Mouse (Mus musculus): Measurements from ENCODE around the gene Kcnq2.
A peak's percentile ranks its signal among the peaks of the same experiment; 100 is the strongest.

Gene Kcnq2

DNA sequence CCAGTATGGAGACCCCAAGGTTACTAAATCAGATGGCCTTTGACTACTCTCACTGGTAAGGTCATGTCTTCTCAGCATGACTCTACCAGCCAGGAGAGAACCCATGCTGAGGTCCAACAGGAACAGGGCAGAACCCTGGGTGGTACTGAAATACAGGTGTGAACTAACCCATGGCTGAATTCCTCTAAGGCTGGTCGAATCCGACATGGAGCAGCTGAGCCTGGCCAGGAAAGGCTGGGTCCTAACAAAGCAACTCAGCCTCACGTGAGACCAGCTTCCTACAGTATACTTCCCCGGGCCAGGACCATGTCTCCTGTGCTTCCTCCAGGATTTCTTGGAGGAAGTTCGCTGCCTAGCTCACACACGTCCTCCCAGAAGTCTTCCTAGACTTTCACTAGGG lies 98.5 kb downstream of the Kcnq2 start:
- DNase-seq = no peak

DNA sequence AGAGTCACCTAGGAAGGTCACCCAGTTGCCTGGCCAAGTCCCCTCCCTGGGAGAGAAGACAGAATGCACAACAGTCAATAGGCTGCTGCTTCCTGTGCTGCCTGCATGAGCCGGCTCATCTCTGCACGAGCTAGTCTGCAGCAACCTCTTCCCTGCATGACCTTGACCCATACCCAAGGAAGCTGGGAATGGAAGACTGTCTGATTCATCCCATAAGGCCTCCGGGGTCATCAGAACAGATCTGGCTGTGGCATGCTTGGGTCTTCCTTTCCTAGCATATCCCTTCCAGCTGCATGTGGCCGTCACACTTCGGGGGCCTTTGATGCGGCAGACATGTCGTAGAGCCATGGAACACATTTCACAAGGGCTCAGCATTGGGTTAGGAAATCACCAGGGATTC lies 99.9 kb downstream of the Kcnq2 start:
- no peak for DNase-seq

DNA sequence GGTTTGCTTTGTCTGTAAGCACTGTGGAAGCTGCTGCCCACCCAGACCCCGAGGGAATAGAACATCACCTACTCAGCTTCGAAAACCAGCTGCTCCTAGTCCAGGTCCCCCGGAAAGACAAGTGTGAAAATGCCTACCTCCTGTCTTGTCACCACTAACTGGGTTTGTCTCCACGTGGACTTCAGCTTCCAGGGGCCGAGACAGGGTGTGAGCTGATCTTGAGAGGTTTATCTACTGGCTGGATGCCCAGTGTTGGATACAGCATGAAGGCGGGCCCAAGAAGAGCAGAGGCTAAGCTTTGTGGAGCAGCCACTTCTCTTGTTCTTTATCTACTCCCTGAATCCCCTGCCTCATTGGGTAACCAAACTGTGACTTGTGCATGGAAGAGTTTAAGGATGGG lies 101.8 kb downstream of the Kcnq2 start:
- no peak for DNase-seq

DNA sequence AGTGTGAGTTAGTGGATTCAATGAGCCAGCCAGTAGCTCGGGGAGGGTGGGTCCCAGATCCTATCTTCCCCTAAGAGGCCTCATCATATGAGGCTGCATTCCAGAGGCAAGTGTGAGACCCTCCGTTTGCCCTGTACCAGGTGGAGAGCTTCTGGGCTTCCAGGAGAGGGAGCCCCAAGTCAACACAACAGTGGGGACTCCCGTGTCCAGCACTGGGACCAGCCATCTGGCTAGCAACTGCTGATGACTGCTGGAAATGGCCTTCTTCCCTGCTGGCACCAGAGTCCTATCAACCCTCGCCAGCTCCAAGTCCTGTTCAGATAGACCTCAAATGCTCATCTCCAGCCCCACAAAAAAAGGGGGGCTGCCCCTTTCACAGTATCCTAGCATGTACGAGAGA lies 102.7 kb downstream of the Kcnq2 start:
- DNase-seq = peak; percentile 85

DNA sequence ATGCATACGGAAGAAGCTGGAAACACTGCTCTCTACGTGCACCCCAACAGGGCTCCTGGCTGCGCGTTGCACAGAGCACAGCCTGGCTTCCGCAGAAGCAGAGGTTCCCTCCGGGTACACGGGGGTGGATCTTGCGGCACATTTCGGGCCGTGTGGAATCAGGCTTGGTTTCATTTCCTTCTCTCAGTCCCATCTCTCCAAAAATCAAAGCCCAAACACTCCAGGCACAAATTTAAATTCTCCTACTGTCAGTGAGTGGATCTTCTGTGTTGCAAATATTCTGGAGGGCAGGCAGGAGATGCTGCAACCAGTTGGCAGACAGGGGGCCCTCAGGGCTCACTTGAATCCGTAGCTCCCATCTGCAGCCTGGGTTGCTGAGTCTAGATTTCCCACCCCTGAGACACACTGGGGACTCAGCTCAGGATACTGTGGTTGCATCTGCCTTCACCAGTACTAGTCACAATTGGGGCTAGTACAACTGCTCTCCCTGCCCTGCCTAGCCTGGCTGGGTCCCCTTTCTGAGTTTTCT lies 103.6 kb downstream of the Kcnq2 start:
- no peak for DNase-seq
